Mouse (Mus musculus): ENCODE measurements at regions not wholly inside any gene's neighbourhood (a gene's known extent, or its start where the extent isn't known, plus 50 kb on each side); places are given as distances from the start of the nearest gene placed in this dataset.
A peak's percentile ranks its signal among the peaks of the same experiment; 100 is the strongest.

DNA sequence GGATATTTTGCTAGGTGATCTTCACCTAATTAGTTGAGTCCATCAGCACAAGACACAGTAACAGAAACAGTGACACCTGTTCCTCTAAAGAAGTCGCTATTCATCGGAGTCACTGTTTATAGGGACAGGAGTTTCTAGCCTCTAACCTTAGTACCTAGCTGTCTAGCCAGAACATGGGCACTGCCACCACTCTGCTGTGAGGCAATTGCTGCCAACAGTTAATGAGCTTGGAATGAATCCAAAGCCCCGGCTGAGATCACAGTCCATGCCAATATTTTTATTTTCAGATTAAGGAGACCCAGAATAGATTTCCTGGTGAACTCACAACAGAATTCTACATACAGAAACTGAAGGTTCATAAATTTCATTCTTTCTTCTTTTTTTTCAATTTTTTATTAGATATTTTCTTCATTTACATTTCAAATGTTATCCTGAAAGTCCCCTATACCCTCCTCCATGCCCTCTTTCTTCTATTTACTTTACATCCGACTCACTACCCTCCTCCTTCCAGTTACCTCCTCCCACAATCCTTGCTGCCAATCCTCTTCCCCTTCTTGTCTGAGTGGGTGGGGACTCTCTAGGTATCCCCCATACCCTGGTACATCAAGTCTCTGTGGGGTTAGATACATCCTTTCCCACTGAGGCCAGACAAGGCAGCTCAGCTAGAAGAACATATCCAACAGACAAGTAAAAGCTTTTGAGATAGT lies 276.9 kb upstream of the Clec14a start:
- no peak overlapping the region for H3K4me3 ChIP-seq (ENCODE audit: insufficient read depth, low read depth, low read length)
- H3K27ac ChIP-seq (replicated peaks; ENCODE audit: low read depth, low read length): no peak overlapping the region
- 0 out of 2 replicates have a peak, but pooled peaks cover 3% of the 10 kb centered on the region for H3K4me1 ChIP-seq (ENCODE audit: control insufficient read depth, insufficient read depth, insufficient read length, low read length)

DNA sequence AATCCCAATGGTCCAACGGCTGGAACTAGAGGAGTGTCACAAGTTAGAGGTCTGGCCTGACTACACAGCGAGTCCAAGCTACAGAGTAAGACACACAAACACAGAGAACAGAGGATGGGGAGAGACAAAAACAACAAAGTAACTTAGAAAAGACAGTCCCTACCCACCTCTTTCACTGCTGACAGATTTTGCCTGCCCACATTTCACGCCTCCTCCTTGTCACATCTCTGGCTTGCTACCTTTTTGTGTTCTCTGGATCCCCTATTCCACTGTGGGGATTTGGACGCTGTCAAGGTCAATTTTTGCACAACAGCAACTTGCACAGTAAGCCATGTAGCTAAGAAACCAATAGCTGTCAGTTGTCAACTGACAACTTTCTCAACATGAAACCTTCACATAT lies 275.8 kb upstream of the Clec14a start:
- H3K27ac ChIP-seq (replicated peaks; ENCODE audit: low read depth, low read length): peak overlapping the region; percentile 15

DNA sequence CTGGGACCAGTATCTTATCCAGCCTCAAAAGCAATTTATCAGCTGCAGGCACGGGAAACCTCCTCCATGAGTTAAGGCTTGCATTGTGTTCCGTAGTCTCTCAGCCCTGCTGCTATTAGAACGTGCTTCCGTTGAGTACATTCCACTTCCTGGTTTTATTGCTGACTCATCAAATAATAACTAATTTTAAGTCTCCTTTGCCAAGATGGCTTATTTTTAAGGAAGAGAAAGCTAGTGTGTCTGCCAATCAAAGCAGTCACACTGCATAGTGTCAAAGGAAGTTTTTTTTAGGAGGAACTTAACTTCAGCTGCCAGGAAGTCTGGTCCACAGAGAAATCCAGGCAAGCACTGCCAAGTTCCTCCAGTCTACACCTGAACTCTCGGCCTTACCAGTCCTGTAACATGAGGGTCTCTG lies 269.2 kb upstream of the Clec14a start:
- H3K4me1 ChIP-seq (ENCODE audit: control insufficient read depth, insufficient read depth, insufficient read length, low read length): peaks cover 2% of the 10 kb centered on the region; the same call in 1 of the 2 replicates
- 0 out of 2 replicates have a peak overlapping the region, but pooled peaks have one; percentile 23 for H3K27ac ChIP-seq (replicated peaks; ENCODE audit: low read depth, low read length)
- peak overlapping the region; percentile 6; the same call in 1 of the 2 replicates for H3K4me3 ChIP-seq (ENCODE audit: insufficient read depth, low read depth, low read length)

More for the DNA sequence above, 275.8 kb upstream of the Clec14a start:
- no peak overlapping the region for H3K4me3 ChIP-seq (ENCODE audit: insufficient read depth, low read depth, low read length)
- 0 out of 2 replicates have a peak, but pooled peaks cover 3% of the 10 kb centered on the region for H3K4me1 ChIP-seq (ENCODE audit: control insufficient read depth, insufficient read depth, insufficient read length, low read length)

DNA sequence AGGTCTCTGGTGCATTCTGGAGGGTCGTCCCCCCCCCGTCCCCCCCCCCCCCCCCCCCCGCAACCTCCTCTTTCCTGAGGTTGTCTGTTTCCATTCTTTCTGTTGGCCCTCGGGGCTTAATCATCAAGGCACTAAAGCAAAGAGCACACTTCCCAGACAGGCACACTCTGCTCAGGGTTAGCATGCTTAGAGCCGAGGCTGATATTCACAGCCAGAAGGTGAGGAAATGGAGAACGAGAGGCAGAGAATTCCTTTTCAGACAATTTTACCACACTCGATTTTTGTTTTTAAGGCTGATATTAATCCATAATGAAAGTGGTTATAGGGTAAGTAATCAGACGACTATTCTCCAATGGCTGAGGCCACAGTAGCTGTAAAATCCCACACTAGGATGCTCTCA lies 268.7 kb upstream of the Clec14a start:
- peak overlapping the region; percentile 6; the same call in 1 of the 2 replicates for H3K4me3 ChIP-seq (ENCODE audit: insufficient read depth, low read depth, low read length)
- peaks cover 2% of the 10 kb centered on the region; the same call in 1 of the 2 replicates for H3K4me1 ChIP-seq (ENCODE audit: control insufficient read depth, insufficient read depth, insufficient read length, low read length)
- H3K27ac ChIP-seq (replicated peaks; ENCODE audit: low read depth, low read length): 0 out of 2 replicates have a peak overlapping the region, but pooled peaks have one; percentile 23

DNA sequence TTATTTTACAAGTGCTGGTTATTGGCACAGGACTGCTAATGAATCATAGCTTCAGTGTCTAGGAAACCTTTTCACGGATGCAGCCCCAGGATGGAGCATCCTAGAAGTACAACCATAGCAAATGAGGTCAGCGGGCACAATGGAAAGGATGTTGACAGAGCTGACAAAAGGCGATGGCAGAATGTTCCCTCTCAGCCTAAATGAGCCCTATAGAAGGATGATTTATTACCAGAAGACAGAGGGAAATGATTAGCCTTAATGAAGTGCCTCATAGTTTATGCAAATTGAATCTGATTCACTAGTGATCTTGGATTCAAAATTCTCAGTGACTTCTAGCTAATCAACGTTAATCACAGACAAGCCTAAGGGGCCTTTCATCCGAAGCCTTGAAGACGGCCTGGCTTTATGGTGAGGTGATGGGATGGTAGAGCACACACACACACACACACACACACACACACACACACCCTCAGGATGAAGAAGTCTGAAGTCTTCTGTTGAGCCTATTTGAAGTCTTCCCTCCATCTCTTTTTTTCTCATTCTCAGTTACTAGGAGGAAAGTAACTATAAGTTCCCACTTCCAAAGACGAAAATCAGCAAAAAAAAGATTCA lies 267.4 kb upstream of the Clec14a start:
- H3K4me3 ChIP-seq (ENCODE audit: insufficient read depth, low read depth, low read length): no peak overlapping the region

DNA sequence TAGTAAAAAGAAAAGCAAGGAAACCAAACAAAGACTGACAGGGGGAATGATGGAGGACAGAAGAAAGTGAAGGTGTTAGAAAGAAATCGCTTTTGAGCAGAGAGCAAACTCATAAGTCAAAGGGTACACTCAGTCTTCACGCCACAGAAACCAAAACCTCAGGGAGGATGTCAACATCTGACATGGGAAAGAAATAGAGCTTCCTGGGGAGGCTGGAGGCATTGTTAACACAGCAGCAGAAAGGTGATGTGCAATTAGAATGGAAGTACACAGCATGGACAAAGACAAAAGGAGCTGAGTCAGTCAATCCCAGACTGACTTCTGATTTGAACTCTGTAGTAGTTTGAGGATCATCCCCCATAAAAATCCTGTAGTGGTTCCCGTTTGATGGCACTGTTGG lies 261.2 kb upstream of the Clec14a start:
- Histone ChIP-seq H3K4me3 (ENCODE audit: insufficient read depth, low read depth, low read length) (no peak overlapping the region), H3K4me1 (ENCODE audit: control insufficient read depth, insufficient read depth, insufficient read length, low read length) (no peaks in the 10 kb centered on the region), H3K27ac (replicated peaks; ENCODE audit: low read depth, low read length) (no peak overlapping the region)

More for the DNA sequence above, 267.4 kb upstream of the Clec14a start:
- Histone ChIP-seq H3K4me1 (ENCODE audit: control insufficient read depth, insufficient read depth, insufficient read length, low read length) (peaks cover 2% of the 10 kb centered on the region; the same call in 1 of the 2 replicates), H3K27ac (replicated peaks; ENCODE audit: low read depth, low read length) (no peak overlapping the region)

DNA sequence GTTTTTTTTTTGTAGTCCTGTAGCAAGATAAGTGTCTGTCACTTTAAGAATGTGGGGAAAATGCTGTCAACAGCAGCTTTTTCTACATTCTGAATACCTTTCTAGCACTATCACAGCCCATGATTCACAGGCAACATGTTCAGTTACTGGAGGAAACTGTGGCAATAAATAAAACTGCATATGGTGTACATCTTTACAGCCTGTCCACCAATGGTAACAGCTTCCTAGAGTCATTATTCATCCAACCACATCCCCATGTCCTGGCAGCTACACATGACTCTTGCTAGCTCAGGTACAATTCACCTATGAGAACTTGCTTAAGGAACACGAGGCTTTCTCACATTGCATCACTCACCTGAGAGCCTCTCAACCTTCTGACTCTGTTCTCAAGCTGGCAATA lies 247.7 kb upstream of the Clec14a start:
- Histone ChIP-seq H3K27ac (replicated peaks; ENCODE audit: low read depth, low read length) (no peak overlapping the region), H3K4me3 (ENCODE audit: insufficient read depth, low read depth, low read length) (no peak overlapping the region), H3K4me1 (ENCODE audit: control insufficient read depth, insufficient read depth, insufficient read length, low read length) (no peaks in the 10 kb centered on the region)

DNA sequence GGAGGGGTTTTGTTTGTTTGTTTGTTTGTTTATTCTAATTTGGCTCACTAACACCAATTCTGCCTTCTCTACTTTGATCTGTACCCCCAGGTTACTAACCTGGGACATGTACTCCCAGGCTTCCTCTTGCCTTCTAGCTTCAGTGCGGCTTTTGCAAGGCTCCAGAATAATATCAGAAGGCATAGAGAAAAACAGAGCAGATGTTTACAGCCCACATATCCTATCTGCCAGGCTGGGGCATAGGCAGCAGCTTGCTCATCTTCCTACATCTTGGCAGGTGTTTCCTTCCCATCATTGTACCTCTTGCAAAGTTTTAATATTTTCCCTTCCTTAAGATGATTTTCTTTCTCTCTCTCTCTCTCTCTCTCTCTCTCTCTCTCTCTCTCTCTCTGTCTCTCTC lies 244.9 kb upstream of the Clec14a start:
- H3K4me1 ChIP-seq (ENCODE audit: control insufficient read depth, insufficient read depth, insufficient read length, low read length): no peaks in the 10 kb centered on the region

DNA sequence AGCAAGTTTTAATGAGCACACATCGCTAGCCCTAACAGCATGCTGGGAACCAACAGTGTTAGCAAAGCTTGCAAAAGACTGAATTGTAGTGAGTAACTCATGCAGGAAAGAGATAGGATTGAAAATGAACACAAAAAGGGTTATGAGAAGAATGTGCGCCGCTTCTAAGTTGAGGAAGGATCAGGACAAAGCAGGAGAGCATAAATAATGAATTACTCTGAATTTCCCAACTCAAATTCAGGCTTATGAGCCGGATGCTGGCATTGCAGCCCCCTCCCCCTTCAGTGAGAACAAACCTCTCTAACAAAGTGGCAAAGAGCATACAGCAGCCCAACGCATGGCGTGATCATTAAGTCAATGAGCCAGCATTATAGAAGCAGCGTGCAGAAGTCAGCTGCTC lies 243.6 kb upstream of the Clec14a start:
- no peak overlapping the region for H3K4me3 ChIP-seq (ENCODE audit: insufficient read depth, low read depth, low read length)
- no peaks in the 10 kb centered on the region for H3K4me1 ChIP-seq (ENCODE audit: control insufficient read depth, insufficient read depth, insufficient read length, low read length)
- H3K27ac ChIP-seq (replicated peaks; ENCODE audit: low read depth, low read length): no peak overlapping the region

More for the DNA sequence above, 244.9 kb upstream of the Clec14a start:
- Histone ChIP-seq H3K27ac (replicated peaks; ENCODE audit: low read depth, low read length) (no peak overlapping the region), H3K4me3 (ENCODE audit: insufficient read depth, low read depth, low read length) (no peak overlapping the region)

DNA sequence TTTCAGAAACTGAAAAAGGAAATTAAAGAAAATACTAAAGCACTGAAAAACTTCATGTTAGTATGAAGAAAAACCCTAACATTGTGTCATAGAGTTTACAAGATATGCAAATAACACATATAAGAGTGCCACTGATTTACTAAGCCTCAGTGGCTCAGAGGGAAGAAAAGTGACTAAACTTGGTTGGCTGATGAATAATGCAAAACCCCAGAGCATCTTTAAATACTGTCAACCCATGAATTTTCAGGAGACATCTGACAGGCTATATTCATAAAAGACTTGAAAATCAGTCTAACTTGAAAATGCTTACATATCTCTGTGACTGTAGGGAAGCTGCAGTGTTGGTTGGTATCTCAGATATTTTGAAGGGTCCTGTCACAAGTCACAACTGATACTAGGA lies 235.2 kb upstream of the Clec14a start:
- Histone ChIP-seq H3K27ac (replicated peaks; ENCODE audit: low read depth, low read length) (no peak overlapping the region), H3K4me3 (ENCODE audit: insufficient read depth, low read depth, low read length) (no peak overlapping the region), H3K4me1 (ENCODE audit: control insufficient read depth, insufficient read depth, insufficient read length, low read length) (no peaks in the 10 kb centered on the region)

DNA sequence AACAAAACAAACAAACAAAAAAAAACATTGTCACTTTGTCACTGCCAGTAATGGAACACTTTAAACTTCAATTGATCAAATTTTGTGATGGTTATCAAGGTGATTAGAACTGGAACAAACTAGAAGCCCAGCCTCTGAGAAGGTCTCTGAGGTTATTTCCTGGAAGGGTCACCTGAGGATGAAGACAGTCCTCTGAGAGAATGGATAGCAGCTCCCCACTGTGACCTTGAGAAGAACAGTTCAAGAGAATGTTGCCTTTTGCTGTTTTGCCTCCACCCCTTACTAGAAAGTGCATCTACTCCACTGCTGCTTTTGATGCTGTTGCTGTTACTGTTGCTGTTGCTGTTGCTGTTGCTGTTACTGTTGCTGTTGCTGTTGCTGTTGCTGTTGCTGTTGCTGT lies 205.1 kb upstream of the Clec14a start:
- H3K4me3 ChIP-seq (ENCODE audit: insufficient read depth, low read depth, low read length): no peak overlapping the region
- no peak overlapping the region for H3K27ac ChIP-seq (replicated peaks; ENCODE audit: low read depth, low read length)
- no peaks in the 10 kb centered on the region for H3K4me1 ChIP-seq (ENCODE audit: control insufficient read depth, insufficient read depth, insufficient read length, low read length)

DNA sequence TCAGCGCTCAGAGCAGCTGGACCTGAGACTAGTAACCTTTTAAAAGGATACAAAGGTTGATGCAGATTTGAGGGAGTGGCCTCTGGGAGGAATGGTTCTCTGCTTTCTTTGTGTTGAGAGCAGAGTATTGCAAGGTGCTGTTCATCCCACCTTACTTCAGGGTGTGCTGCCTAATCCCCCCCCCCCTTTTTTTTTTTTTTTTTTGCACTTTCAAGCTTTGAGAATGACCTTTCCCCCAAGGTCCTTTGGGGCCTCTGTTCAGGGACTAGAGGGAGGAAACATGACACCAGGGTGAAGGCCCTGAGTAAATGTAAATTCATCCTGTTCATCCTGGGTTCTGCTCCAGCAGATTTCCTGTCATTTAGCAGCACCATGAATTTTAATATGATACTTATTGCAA lies 204.4 kb upstream of the Clec14a start:
- Histone ChIP-seq H3K4me1 (ENCODE audit: control insufficient read depth, insufficient read depth, insufficient read length, low read length) (no peaks in the 10 kb centered on the region), H3K4me3 (ENCODE audit: insufficient read depth, low read depth, low read length) (no peak overlapping the region), H3K27ac (replicated peaks; ENCODE audit: low read depth, low read length) (no peak overlapping the region)

DNA sequence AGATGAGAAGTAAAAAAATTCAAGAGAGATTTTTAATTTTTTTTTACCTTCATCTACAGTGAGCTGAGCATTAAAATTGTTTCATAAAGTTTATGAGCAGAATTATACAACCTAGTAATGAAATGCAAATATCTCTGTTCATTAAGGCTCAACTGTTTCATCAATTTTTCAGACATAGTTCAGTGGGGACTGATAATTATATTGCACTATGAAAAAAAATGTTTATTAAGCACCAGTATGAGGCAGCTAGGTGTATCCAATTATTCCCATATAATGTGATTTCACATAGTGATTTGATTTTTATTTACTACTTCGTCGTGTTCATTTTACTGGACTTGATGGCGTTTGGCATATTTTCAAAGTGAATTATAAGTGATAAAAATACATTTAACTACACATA lies 191.4 kb upstream of the Clec14a start:
- no peak overlapping the region for H3K4me3 ChIP-seq (ENCODE audit: insufficient read depth, low read depth, low read length)
- H3K4me1 ChIP-seq (ENCODE audit: control insufficient read depth, insufficient read depth, insufficient read length, low read length): no peaks in the 10 kb centered on the region

DNA sequence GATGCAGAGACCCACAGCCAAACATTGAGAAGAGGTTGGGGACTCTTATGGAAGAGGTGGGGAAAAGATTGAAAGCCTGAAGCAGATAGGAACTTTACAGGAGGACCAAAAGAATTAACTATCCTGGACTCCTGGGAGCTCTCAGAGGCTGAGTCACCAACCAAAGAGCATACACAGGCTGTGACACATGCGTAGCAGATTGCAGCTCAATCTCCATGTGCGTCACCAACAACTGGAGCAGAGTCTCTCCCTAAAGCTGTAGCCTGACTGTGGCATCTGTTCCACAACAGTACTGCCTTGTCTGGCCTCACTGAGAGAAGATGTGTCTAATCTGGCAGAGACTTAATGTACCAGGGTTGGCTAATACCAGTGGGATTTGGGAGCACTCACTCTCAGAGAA lies 185.7 kb upstream of the Clec14a start:
- Histone ChIP-seq H3K4me3 (ENCODE audit: insufficient read depth, low read depth, low read length) (no peak overlapping the region), H3K27ac (replicated peaks; ENCODE audit: low read depth, low read length) (no peak overlapping the region), H3K4me1 (ENCODE audit: control insufficient read depth, insufficient read depth, insufficient read length, low read length) (no peaks in the 10 kb centered on the region)

More for the DNA sequence above, 191.4 kb upstream of the Clec14a start:
- H3K27ac ChIP-seq (replicated peaks; ENCODE audit: low read depth, low read length): no peak overlapping the region

DNA sequence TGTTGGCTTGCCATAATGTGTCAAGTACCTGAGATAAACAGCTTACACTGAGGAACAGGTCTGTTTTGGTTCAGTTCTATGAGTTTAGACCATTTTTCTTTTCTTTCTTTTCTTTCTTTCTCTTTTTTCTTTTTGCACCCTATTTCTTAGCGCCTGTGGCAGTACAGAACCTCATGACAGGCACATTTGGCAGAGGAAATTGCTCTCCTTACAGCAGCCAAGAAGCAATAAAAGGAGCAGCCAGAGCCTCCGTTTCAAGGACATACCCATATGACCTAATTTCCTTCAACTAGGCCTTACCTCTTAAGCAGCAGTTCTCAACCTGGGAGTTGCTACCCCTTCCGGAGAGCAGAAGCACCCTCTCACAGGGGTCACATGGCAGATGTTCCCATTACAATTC lies 173.9 kb upstream of the Clec14a start:
- H3K4me1 ChIP-seq (ENCODE audit: control insufficient read depth, insufficient read depth, insufficient read length, low read length): no peaks in the 10 kb centered on the region
- no peak overlapping the region for H3K27ac ChIP-seq (replicated peaks; ENCODE audit: low read depth, low read length)
- no peak overlapping the region for H3K4me3 ChIP-seq (ENCODE audit: insufficient read depth, low read depth, low read length)

DNA sequence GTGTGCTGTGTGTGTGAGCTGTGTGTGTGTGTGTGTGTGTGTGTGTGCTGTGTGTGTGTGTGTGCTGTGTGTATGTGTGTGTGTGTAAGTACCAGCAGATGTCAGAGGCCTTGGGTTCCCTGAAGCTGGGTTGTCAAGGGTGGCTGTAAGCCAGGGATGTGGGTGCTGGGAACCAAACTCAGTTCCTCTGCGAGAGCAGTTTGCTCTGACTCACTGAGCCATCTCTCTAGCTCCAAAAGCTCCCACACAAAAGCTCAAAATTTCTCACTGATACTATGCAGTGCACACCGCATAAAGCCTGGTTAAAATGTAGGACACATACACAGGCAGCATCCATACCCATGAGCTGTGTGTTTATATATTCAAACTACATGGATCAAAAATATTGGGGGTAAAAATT lies 172.9 kb upstream of the Clec14a start:
- H3K4me3 ChIP-seq (ENCODE audit: insufficient read depth, low read depth, low read length): no peak overlapping the region
- H3K4me1 ChIP-seq (ENCODE audit: control insufficient read depth, insufficient read depth, insufficient read length, low read length): no peaks in the 10 kb centered on the region
- H3K27ac ChIP-seq (replicated peaks; ENCODE audit: low read depth, low read length): no peak overlapping the region
